24 mouse cellular contexts compared by ENCODE assay signal in the genomic region with DNA sequence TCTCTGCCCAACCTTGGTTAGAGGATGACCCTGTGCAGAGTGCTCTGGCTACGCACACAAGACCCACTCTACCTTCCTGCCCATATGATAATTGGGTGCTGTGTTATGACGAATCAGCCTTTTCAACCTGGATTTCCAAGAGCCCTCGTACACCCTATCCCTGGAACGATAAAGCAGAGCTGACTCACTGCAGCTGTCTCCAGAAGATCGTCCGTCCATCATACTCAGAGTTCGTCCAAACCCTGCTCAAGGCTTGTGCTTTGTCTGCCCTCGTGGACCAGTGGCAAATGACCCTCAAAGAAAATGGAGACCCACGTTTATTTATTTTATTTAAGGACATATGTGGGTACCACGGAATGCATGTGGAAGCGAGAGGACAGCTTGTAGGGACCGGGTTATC. TPM values are rescaled to one million over a fixed set of nuclear protein-coding genes. Genes with fewer than 3 reads are reported as not detected.
"Had no signal": no experiment of that assay in that cellular context is flagged by ENCODE, and none has a peak within 500 bp of the region (broad histone marks: within the 10 kb centered on the region; RNA-seq: fewer than 3 reads in every experiment).

No protein-coding gene starts in this region.

- H3K9me3 ChIP-seq: midbrain, embryonic 13.5 days; midbrain, embryonic 15.5 days; neural tube, embryonic 12.5 days had no signal

- H3K4me3 ChIP-seq: megakaryocyte, embryonic 14.5 days; midbrain, embryonic 13.5 days; midbrain, embryonic 15.5 days; neural tube, embryonic 12.5 days had no signal

- H3K36me3 ChIP-seq: midbrain, embryonic 13.5 days; midbrain, embryonic 15.5 days; neural tube, embryonic 12.5 days had no signal

- H3K9ac ChIP-seq: liver, embryonic 14.5 days; lung, embryonic 14.5 days; midbrain, embryonic 13.5 days; midbrain, embryonic 15.5 days; neural tube, embryonic 12.5 days had no signal

- DNase-seq: lung, adult 18-20 months; lung, embryonic 14.5 days; lung, postnatal 10 days; lung, postnatal 36 days; retina, postnatal 1 day; right cerebral cortex, adult 18-20 months; right cerebral cortex, postnatal 25 days; right cerebral cortex, postnatal 4 days; spleen, adult 18-20 months; thymus, postnatal 14 days; thymus, postnatal 36 days had no signal

- ATAC-seq: midbrain, embryonic 13.5 days; midbrain, embryonic 15.5 days had no signal

- H3K27ac ChIP-seq: liver, embryonic 14.5 days; macrophage; midbrain, embryonic 13.5 days; midbrain, embryonic 15.5 days; neural tube, embryonic 12.5 days had no signal

- H3K27me3 ChIP-seq: midbrain, embryonic 13.5 days; midbrain, embryonic 15.5 days; neural tube, embryonic 12.5 days had no signal

- H3K4me2 ChIP-seq: lung, embryonic 14.5 days; midbrain, embryonic 11.5 days; midbrain, embryonic 13.5 days; midbrain, embryonic 15.5 days; neural tube, embryonic 12.5 days had no signal

RNA-seq across cellular contexts. Expression of gene Gm42791, which starts 19.9 kb away (rescaled TPM):
- total RNA-seq: megakaryocyte progenitor cell, adult 5-6 weeks; midbrain, postnatal 0 days; monocyte, adult 5-6 weeks had no signal
- polyA plus RNA-seq: liver, embryonic 14.5 days; neural tube, embryonic 14.5 days; small intestine, adult 2 months; stomach, embryonic 14.5 days had no signal
